Mouse (Mus musculus) spleen, postnatal 10 days (tissue): ENCODE measurements around the gene Tnxb.
"Not testable (repeated sequence)": the region's sequence is repeated elsewhere in the genome, so short reads cannot be mapped to it uniquely, and the experiment has no call there.

Experiments
- DNase-seq, 2 experiments: peaks; one replicate each; pipeline ENCODE4 v3.0.0; 2021 to 2022; ENCODE audit warnings: low spot score in 2 of 2

Tnxb gene

GRCm38 (mm10) chr17:34737466-34737865 lies 67.1 kb downstream of the Tnxb start:
- DNase-seq, result not testable (repeated sequence)

- DNase-seq, result not testable (repeated sequence)
Measured at GRCm38 (mm10) chr17:34739708-34740107, 69.4 kb downstream of the Tnxb start.

- no peak for DNase-seq
Measured at GRCm38 (mm10) chr17:34740280-34740679, 69.9 kb downstream of the Tnxb start.

GRCm38 (mm10) chr17:34743719-34744118 lies 73.4 kb downstream of the Tnxb start, which contains the start of gene C4b:
C4b (minus strand) TSS chr17:34743882.
- DNase-seq, result no peak

- DNase-seq, result no peak
Measured at GRCm38 (mm10) chr17:34744206-34744605, 73.9 kb downstream of the Tnxb start.

GRCm38 (mm10) chr17:34744611-34745010 lies 74.3 kb downstream of the Tnxb start:
- not testable (repeated sequence) for DNase-seq

GRCm38 (mm10) chr17:34745166-34745565 lies 74.8 kb downstream of the Tnxb start:
- DNase-seq, result not testable (repeated sequence)

- DNase-seq, result no peak
Measured at GRCm38 (mm10) chr17:34746531-34746930, 76.2 kb downstream of the Tnxb start.

- DNase-seq, result no peak
Measured at GRCm38 (mm10) chr17:34761471-34761870, 91.1 kb downstream of the Tnxb start.
